Mouse (Mus musculus) liver, adult 2 months (tissue): ENCODE data around the gene Rab25. TPM values are rescaled to one million over a fixed set of nuclear protein-coding genes. Genes with fewer than 3 reads are reported as not detected.
A peak's percentile ranks its signal among the peaks of the same experiment; 100 is the strongest.

Experiments
- DNase-seq: peaks from one replicate; pipeline ENCODE4 v3.0.0-alpha.2; 2011; ENCODE audit warnings: low read depth, low spot score; ENCODE audit errors: extremely low read depth
- H3K27ac ChIP-seq: fragments of 200-500 bp; replicated peaks from 2 replicates; pipeline ENCODE4 v1.5.1; 2012; ENCODE audit warnings: low read depth, mild to moderate bottlenecking, control low read depth, inconsistent platforms, low read length; ENCODE audit not compliant: insufficient read depth
- H3K27me3 ChIP-seq: fragments of 200-500 bp; 2 replicates; pipeline ENCODE4 v1.6.1; 2012; ENCODE audit warnings: mild to moderate bottlenecking, moderate library complexity, low read length, inconsistent platforms; ENCODE audit not compliant: control insufficient read depth, insufficient read depth
- H3K36me3 ChIP-seq: fragments of 200-500 bp; 2 replicates; pipeline ENCODE4 v1.6.1; 2012; ENCODE audit warnings: low read length, inconsistent platforms; ENCODE audit not compliant: control insufficient read depth, insufficient read depth
- H3K4me1 ChIP-seq: fragments of 200-500 bp; 2 replicates; pipeline ENCODE4 v1.6.1; 2011; ENCODE audit warnings: low read length; ENCODE audit not compliant: control insufficient read depth, insufficient read depth
- H3K4me3 ChIP-seq: fragments of 200-500 bp; 2 replicates; pipeline ENCODE4 v1.5.1; 2011; ENCODE audit warnings: low read depth, mild to moderate bottlenecking, control low read depth, low read length, moderate library complexity; ENCODE audit not compliant: insufficient read depth
- H3K79me2 ChIP-seq: fragments of 200-500 bp; 2 replicates; pipeline ENCODE4 v1.6.1; 2012; ENCODE audit warnings: inconsistent platforms, mild to moderate bottlenecking, low read length, moderate library complexity; ENCODE audit not compliant: control insufficient read depth, insufficient read depth
- H3K9ac ChIP-seq: fragments of 200-500 bp; 2 replicates; pipeline ENCODE4 v1.6.1; 2012; ENCODE audit warnings: low read depth, mild to moderate bottlenecking, control low read depth, inconsistent platforms, low read length
- CTCF ChIP-seq: fragments of 200-500 bp; IDR thresholded peaks from 2 replicates; pipeline ENCODE4 v1.5.1; 2011; ENCODE audit warnings: low read depth, low read length, control low read depth
- POLR2A ChIP-seq: fragments of 200-500 bp; IDR thresholded peaks from 2 replicates; pipeline ENCODE4 v1.6.1; 2011; ENCODE audit warnings: low read length, control low read depth; ENCODE audit not compliant: insufficient read depth; ENCODE audit errors: extremely low read depth
- WGBS: fragments of 180-500 bp; shearing (Covaris S2); methylation state at CpG from one replicate; pipeline ENCODE4 v1.1.7; 2018; 5-methylcytosine and 5-hydroxymethylcytosine counted together
- polyA plus RNA-seq: library from polyadenylated mRNA; depleted of rRNA; stranded (reverse); fragments of >200 nt; gene quantifications from 2 replicates; pipeline ENCODE4 v1.2.3, GENCODE M21; 2012
- total RNA-seq: library from RNA; depleted of rRNA; stranded (reverse); fragments of >200 nt; gene quantifications from 2 replicates; pipeline ENCODE4 v1.2.3, GENCODE M21; 2014

Rab25 gene
- total and polyA plus RNA-seq, 2 experiments = 0.18 to 0.32 TPM

DNA sequence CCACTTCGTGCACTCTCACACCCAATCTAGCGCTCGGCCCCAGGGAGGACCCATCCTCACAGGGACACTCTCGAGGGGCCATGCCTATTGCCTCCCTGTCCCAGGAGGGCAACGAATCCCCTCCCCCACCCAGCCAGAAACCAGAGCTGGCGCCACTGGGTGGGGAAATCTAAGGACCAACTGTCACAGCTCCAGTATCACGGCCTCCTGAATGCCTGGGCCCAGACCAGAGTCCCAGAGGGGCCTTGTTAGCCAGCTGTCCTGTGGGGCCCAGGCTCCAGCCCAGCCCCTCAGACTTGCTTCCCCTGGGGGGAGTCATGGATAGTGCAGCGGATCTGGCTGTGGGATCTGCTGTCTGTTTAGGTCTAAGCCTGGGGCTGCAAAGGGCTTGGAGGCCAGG, 20.5 kb downstream of the Rab25 start:
- 80% methylated on average over 8 of the region's 8 CpGs for WGBS
- no peaks in the 10 kb centered on the region for H3K79me2 ChIP-seq
- H3K36me3 ChIP-seq = no peaks in the 10 kb centered on the region
- TF ChIP-seq POLR2A (no peak), CTCF (no peak)
- H3K9ac ChIP-seq = no peak overlapping the region
- H3K27me3 ChIP-seq = no peaks in the 10 kb centered on the region
- no peak overlapping the region for H3K27ac ChIP-seq
- no peak for DNase-seq
- no peaks in the 10 kb centered on the region for H3K4me1 ChIP-seq
- no peak overlapping the region for H3K4me3 ChIP-seq

DNA sequence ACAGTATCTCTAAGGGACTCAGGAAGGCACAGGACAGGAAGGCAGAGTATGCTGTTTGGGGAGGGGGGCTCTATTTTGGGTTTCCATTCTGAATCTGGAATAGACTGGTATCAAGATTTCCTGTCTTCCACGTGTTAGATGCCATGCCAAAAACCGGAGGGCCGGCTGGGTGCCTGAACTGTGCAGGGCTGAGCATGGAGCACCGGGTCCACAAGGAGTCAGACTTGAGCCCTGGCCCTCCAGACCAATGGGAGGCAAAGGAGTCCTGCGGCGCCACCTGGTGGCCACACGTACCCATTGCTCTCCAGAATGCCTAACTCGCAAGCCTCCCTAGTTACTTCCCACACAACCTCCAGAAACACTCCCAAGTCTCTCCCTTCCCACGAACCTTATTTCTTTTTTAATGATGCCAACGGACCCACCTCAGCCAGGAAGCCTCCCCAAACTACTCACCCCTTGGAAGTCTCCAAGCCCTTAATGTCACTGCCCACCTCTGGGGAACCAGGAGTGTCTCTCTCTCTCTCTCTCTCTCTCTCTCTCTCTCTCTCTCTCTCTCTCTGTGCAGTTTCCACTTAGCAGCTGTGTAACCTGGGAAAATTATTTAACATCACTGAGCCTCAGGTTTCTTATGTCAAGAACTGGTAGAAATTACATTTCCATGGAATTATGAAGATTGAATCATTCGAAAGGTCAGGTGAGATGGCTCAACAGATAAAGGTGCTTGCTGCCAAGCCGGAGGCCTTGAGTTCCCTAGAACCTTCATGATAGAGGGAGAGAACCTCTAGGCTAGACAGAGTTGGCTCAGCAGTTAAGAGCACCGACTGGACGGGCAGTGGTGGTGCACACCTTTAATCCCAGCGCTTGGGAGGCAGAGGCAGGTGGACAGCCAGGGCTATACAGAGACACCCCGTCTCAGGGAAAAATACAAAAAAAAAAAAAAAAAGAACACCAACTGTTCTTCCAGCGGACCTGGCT, 21.7 kb downstream of the Rab25 start:
- 35% methylated on average over 17 of the region's 17 CpGs for WGBS
- H3K27ac ChIP-seq = no peak overlapping the region
- no peaks in the 10 kb centered on the region for H3K4me1 ChIP-seq
- no peak overlapping the region for H3K4me3 ChIP-seq
- H3K79me2 ChIP-seq = no peaks in the 10 kb centered on the region
- no peak overlapping the region for H3K9ac ChIP-seq
- DNase-seq = peak; percentile 71
- H3K36me3 ChIP-seq = no peaks in the 10 kb centered on the region
- no peaks in the 10 kb centered on the region for H3K27me3 ChIP-seq
- TF ChIP-seq CTCF = peak; percentile 100
- TF ChIP-seq POLR2A = no peak

DNA sequence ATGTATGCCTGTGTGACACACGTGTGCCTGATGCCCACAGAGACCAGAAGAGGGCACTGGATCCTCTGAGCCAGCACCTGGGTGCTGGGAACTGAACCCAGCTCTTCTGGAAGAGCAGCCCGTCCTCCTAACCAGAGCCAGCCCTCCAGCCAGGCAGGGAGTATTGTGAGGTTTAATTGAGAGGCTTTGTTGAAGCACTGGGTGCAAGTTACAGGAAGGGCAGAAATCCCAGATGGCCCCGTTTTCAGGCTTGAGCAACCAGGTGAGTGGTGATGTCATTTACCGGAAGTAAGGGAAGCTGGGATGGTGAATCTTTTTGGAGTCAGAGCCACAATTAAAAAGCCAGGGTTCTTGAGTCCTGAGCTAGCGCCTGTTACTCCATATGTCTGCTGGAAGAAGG, 23.1 kb downstream of the Rab25 start:
- H3K4me3 ChIP-seq = no peak overlapping the region
- WGBS = 88% methylated on average over 5 of the region's 5 CpGs
- DNase-seq = no peak
- H3K9ac ChIP-seq = no peak overlapping the region
- H3K27me3 ChIP-seq = no peaks in the 10 kb centered on the region
- TF ChIP-seq CTCF (no peak), POLR2A (no peak)
- H3K79me2 ChIP-seq = no peaks in the 10 kb centered on the region
- no peak overlapping the region for H3K27ac ChIP-seq
- H3K36me3 ChIP-seq = no peaks in the 10 kb centered on the region
- H3K4me1 ChIP-seq = no peaks in the 10 kb centered on the region

DNA sequence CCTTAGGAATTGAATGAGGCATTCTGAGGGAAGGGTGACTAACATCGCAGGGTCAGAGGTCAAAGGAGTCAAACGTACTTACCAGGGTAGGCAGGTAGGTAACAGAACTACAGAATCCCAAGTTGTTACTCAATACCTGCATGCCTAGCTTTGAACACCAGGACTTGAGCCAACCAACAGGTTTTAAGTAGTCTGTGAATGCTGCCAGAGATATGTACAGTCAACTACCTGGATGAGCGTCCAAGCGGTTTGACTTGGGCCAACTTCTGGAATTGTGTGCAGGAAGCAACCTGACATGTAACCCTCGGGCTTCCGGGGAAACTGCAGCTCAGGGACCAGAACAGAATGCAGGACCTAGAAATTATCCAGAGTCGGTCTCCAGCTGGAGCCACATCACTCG, 25.1 kb downstream of the Rab25 start:
- TF ChIP-seq CTCF (no peak), POLR2A (no peak)
- H3K79me2 ChIP-seq = no peaks in the 10 kb centered on the region
- no peak overlapping the region for H3K27ac ChIP-seq
- 70% methylated on average over 8 of the region's 8 CpGs for whole genome bisulfite sequencing
- no peaks in the 10 kb centered on the region for H3K4me1 ChIP-seq
- H3K4me3 ChIP-seq = no peak overlapping the region
- H3K36me3 ChIP-seq = no peaks in the 10 kb centered on the region
- no peak overlapping the region for H3K9ac ChIP-seq
- DNase-seq = no peak
- no peaks in the 10 kb centered on the region for H3K27me3 ChIP-seq

DNA sequence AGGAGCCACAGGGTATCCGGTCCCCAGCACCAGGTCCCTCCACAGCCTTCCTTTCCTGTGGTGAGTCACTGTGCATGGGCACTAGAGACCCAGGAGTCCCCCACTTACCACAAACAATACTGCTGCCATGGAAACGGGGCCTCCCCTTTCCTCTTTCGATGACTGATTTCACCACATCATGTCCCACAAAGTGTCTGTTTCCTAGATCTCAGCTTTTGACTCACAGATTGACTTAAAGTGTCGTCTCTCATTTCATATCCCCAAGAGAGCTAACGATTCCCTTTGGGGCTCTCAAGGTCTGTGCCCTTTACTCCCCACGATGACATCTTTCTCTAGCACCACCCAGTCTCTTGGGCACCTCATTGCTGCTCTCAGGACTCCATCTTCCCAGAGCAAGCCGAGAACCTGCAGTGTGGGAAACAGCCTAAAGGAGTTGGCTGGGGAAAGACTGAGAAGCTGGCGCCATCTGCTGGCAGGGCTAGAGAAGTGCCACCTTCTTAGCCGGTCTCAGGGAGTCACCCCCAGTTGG, 26.2 kb downstream of the Rab25 start:
- no peak overlapping the region for H3K27ac ChIP-seq
- no peaks in the 10 kb centered on the region for H3K36me3 ChIP-seq
- H3K9ac ChIP-seq = no peak overlapping the region
- H3K79me2 ChIP-seq = no peaks in the 10 kb centered on the region
- H3K4me3 ChIP-seq = no peak overlapping the region
- peak; percentile 42 for DNase-seq
- TF ChIP-seq CTCF (peak; percentile 99), POLR2A (no peak)
- no peaks in the 10 kb centered on the region for H3K4me1 ChIP-seq
- no peaks in the 10 kb centered on the region for H3K27me3 ChIP-seq
- 30% methylated on average over 9 of the region's 9 CpGs for WGBS

DNA sequence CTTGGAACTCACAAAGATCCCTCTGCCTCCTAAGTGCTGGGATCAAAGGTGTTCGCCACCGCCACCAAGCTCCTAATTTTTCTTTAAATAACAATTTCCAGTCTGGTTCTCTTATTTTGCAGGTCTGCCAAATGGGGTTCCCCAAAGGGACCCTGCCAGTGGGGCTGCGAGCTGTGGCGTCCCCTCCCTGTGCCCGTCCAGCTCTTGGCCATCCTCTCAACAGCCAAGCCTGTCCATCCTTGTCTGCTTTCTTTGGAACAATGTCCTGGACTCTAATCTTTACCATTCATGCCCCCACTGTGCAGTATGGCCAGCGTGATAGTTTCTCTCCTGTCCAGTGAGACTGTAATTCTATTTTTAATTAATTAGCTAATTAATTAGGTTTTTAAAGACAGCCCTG, 26.9 kb downstream of the Rab25 start:
- Histone ChIP-seq H3K27ac (no peak overlapping the region), H3K9ac (no peak overlapping the region), H3K4me1 (no peaks in the 10 kb centered on the region), H3K36me3 (no peaks in the 10 kb centered on the region), H3K27me3 (no peaks in the 10 kb centered on the region), H3K4me3 (no peak overlapping the region), H3K79me2 (no peaks in the 10 kb centered on the region)
- DNase-seq = no peak
- WGBS = 97% methylated on average over 6 of the region's 6 CpGs
- no peak for TF ChIP-seq CTCF
- TF ChIP-seq POLR2A = no peak
